Mouse (Mus musculus): ENCODE results near the gene Gpc4. TPM values are rescaled to one million over a fixed set of nuclear protein-coding genes. Genes with fewer than 3 reads are reported as not detected.

The Gpc4 gene
- polyA plus RNA-seq, 1 experiment from 2014 or later, result 30.7 TPM

- no peaks in the 10 kb centered on the region for H3K27me3 ChIP-seq (ENCODE audit: control insufficient read depth, insufficient read depth, low read length)
- no peaks in the 10 kb centered on the region for H3K36me3 ChIP-seq (replicated peaks; ENCODE audit: control insufficient read depth, insufficient read depth, low read depth, low read length)
- no peaks in the 10 kb centered on the region for H3K4me1 ChIP-seq (ENCODE audit: control insufficient read depth, insufficient read depth, low read length)
- H3K4me2 ChIP-seq (ENCODE audit: low read depth, low read length), result no peak overlapping the region
- 82% methylated on average over 2 of the region's 2 CpGs for WGBS
- H3K27ac ChIP-seq (replicated peaks; ENCODE audit: low read depth, low read length), result no peak overlapping the region
- no peak for DNase-seq (ENCODE audit: low spot score)
- no peak overlapping the region for H3K9ac ChIP-seq (replicated peaks; ENCODE audit: low read length)
- no peaks in the 10 kb centered on the region for H3K9me3 ChIP-seq (replicated peaks; ENCODE audit: control insufficient read depth, low read length)
- no peak overlapping the region for H3K4me3 ChIP-seq (ENCODE audit: low read depth, low read length)
- no peak for ATAC-seq (replicated peaks; ENCODE audit: insufficient number of reproducible peaks, low FRiP score, low TSS enrichment, low read depth)
Measured at GRCm38 (mm10) chrX:52072410-52072809, 92.6 kb downstream of the Gpc4 start.

DNA sequence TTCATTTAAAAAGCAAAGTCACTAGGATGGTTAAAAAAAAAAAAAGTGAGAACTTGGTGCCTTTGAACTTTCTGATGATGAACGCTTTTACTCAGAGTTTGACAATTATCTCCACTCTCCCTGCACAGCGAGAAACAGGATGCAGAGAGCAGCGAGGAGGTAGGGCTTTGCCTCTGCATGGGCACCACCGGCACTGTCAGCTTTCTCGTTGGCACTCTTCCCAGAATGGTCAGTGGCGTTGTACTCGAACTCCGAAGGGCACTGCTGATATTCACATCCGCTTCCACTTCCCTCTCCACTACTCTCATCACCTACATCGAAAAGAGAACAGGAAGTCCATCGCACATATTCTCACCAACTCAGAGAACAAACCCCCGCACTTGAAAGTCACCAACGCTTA is 111.6 kb downstream of the Gpc4 start:
- ATAC-seq (replicated peaks; ENCODE audit: insufficient number of reproducible peaks, low FRiP score, low TSS enrichment, low read depth), result no peak
- no peaks in the 10 kb centered on the region for H3K27me3 ChIP-seq (ENCODE audit: control insufficient read depth, insufficient read depth, low read length)
- H3K36me3 ChIP-seq (replicated peaks; ENCODE audit: control insufficient read depth, insufficient read depth, low read depth, low read length), result no peaks in the 10 kb centered on the region
- H3K4me3 ChIP-seq (ENCODE audit: low read depth, low read length), result no peak overlapping the region
- H3K9me3 ChIP-seq (replicated peaks; ENCODE audit: control insufficient read depth, low read length), result no peaks in the 10 kb centered on the region
- H3K4me2 ChIP-seq (ENCODE audit: low read depth, low read length), result no peak overlapping the region
- H3K9ac ChIP-seq (replicated peaks; ENCODE audit: low read length), result no peak overlapping the region
- H3K4me1 ChIP-seq (ENCODE audit: control insufficient read depth, insufficient read depth, low read length), result no peaks in the 10 kb centered on the region
- H3K27ac ChIP-seq (replicated peaks; ENCODE audit: low read depth, low read length), result no peak overlapping the region
- DNase-seq (ENCODE audit: low spot score), result no peak
- WGBS, result 93% methylated on average over 13 of the region's 13 CpGs

DNA sequence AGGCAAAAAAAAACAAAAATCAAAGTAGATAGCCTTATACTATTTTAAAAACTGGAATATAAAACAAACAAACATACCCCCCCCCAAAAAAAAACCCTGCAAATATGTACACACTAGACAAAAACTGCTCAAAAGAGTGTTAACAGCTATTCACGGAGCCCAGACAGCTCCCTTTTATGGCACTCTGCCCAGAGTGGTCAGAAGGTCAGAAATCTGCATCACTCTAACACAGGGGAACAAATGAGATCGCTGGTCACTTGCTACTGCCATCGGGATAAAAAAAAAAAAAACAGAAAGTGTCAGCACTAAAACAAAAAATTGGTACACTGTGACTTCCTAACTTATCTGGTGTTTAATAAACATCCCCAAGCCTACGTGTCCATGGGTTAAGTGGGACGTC is 113.0 kb downstream of the Gpc4 start:
- no peaks in the 10 kb centered on the region for H3K36me3 ChIP-seq (replicated peaks; ENCODE audit: control insufficient read depth, insufficient read depth, low read depth, low read length)
- H3K4me1 ChIP-seq (ENCODE audit: control insufficient read depth, insufficient read depth, low read length), result no peaks in the 10 kb centered on the region
- ATAC-seq (replicated peaks; ENCODE audit: insufficient number of reproducible peaks, low FRiP score, low TSS enrichment, low read depth) (no peak), DNase-seq (ENCODE audit: low spot score) (no peak)
- no peak overlapping the region for H3K4me2 ChIP-seq (ENCODE audit: low read depth, low read length)
- no peak overlapping the region for H3K4me3 ChIP-seq (ENCODE audit: low read depth, low read length)
- no peak overlapping the region for H3K9ac ChIP-seq (replicated peaks; ENCODE audit: low read length)
- no peaks in the 10 kb centered on the region for H3K27me3 ChIP-seq (ENCODE audit: control insufficient read depth, insufficient read depth, low read length)
- 78% methylated on average over 5 of the region's 5 CpGs for WGBS
- no peak overlapping the region for H3K27ac ChIP-seq (replicated peaks; ENCODE audit: low read depth, low read length)
- no peaks in the 10 kb centered on the region for H3K9me3 ChIP-seq (replicated peaks; ENCODE audit: control insufficient read depth, low read length)

DNA sequence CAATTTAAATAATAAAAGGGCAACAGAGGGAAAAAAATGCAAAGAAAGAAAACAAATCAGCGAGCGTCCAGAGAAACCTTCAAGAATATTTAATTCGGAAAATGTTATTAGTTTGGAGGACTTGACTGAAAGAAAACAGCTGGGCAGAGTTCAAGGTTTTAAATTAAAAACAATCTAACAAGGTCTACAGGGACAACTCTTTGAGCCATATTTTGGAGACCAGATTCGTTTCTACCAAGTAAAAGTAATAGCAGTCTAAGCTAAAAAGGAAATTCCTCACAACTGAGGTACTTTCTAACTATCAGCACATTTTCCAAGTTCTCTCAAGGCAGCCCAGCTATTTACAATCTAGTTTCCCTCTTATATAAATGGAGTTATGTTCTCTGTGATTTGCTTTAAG is 114.1 kb downstream of the Gpc4 start:
- Histone ChIP-seq H3K27ac (replicated peaks; ENCODE audit: low read depth, low read length) (no peak overlapping the region), H3K4me3 (ENCODE audit: low read depth, low read length) (no peak overlapping the region), H3K4me2 (ENCODE audit: low read depth, low read length) (no peak overlapping the region), H3K36me3 (replicated peaks; ENCODE audit: control insufficient read depth, insufficient read depth, low read depth, low read length) (no peaks in the 10 kb centered on the region), H3K4me1 (ENCODE audit: control insufficient read depth, insufficient read depth, low read length) (no peaks in the 10 kb centered on the region), H3K27me3 (ENCODE audit: control insufficient read depth, insufficient read depth, low read length) (no peaks in the 10 kb centered on the region), H3K9ac (replicated peaks; ENCODE audit: low read length) (no peak overlapping the region), H3K9me3 (replicated peaks; ENCODE audit: control insufficient read depth, low read length) (no peaks in the 10 kb centered on the region)
- DNase-seq (ENCODE audit: low spot score), result no peak
- WGBS, result 51% methylated on average over 4 of the region's 4 CpGs
- no peak for ATAC-seq (replicated peaks; ENCODE audit: insufficient number of reproducible peaks, low FRiP score, low TSS enrichment, low read depth)

DNA sequence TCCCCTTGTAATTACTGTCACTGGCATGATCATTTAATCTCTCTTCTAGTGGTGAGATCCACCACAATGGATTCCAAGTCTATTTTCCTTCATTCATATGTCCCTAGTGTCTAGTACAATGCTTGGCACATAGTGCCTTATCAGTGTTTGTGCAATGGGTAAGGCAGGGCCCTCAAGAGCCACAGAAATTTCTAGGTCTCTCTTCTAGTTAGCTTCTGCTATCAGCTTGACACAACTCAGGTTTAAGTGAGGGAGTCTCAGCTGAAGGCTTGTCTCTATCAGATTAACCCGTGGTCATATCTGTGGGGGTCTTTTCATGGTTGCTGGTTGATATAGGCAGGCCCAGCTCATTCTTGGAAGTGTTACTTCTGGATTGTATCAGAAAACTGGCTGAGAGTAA is 125.2 kb downstream of the Gpc4 start:
- ATAC-seq (replicated peaks; ENCODE audit: insufficient number of reproducible peaks, low FRiP score, low TSS enrichment, low read depth), result no peak
- no peak overlapping the region for H3K9ac ChIP-seq (replicated peaks; ENCODE audit: low read length)
- no peaks in the 10 kb centered on the region for H3K9me3 ChIP-seq (replicated peaks; ENCODE audit: control insufficient read depth, low read length)
- no peak overlapping the region for H3K4me2 ChIP-seq (ENCODE audit: low read depth, low read length)
- no peak for DNase-seq (ENCODE audit: low spot score)
- no peaks in the 10 kb centered on the region for H3K27me3 ChIP-seq (ENCODE audit: control insufficient read depth, insufficient read depth, low read length)
- no peaks in the 10 kb centered on the region for H3K4me1 ChIP-seq (ENCODE audit: control insufficient read depth, insufficient read depth, low read length)
- no peak overlapping the region for H3K27ac ChIP-seq (replicated peaks; ENCODE audit: low read depth, low read length)
- 64% methylated on average over 1 of the region's 1 CpGs for WGBS
- H3K4me3 ChIP-seq (ENCODE audit: low read depth, low read length), result no peak overlapping the region
- no peaks in the 10 kb centered on the region for H3K36me3 ChIP-seq (replicated peaks; ENCODE audit: control insufficient read depth, insufficient read depth, low read depth, low read length)

GRCm38 (mm10) chrX:52030146-52030545 is 134.9 kb downstream of the Gpc4 start:
- no peak for ATAC-seq (replicated peaks; ENCODE audit: insufficient number of reproducible peaks, low FRiP score, low TSS enrichment, low read depth)
- Histone ChIP-seq H3K4me1 (ENCODE audit: control insufficient read depth, insufficient read depth, low read length) (no peaks in the 10 kb centered on the region), H3K9ac (replicated peaks; ENCODE audit: low read length) (no peak overlapping the region), H3K27me3 (ENCODE audit: control insufficient read depth, insufficient read depth, low read length) (no peaks in the 10 kb centered on the region), H3K9me3 (replicated peaks; ENCODE audit: control insufficient read depth, low read length) (no peaks in the 10 kb centered on the region), H3K4me3 (ENCODE audit: low read depth, low read length) (no peak overlapping the region), H3K4me2 (ENCODE audit: low read depth, low read length) (no peak overlapping the region), H3K36me3 (replicated peaks; ENCODE audit: control insufficient read depth, insufficient read depth, low read depth, low read length) (no peaks in the 10 kb centered on the region), H3K27ac (replicated peaks; ENCODE audit: low read depth, low read length) (no peak overlapping the region)
- WGBS, result 60% methylated on average over 7 of the region's 7 CpGs
- peak; percentile 30 for DNase-seq (ENCODE audit: low spot score)

- Histone ChIP-seq H3K4me2 (ENCODE audit: low read depth, low read length) (no peak overlapping the region), H3K4me3 (ENCODE audit: low read depth, low read length) (no peak overlapping the region), H3K9me3 (replicated peaks; ENCODE audit: control insufficient read depth, low read length) (no peaks in the 10 kb centered on the region), H3K9ac (replicated peaks; ENCODE audit: low read length) (no peak overlapping the region), H3K36me3 (replicated peaks; ENCODE audit: control insufficient read depth, insufficient read depth, low read depth, low read length) (no peaks in the 10 kb centered on the region), H3K27ac (replicated peaks; ENCODE audit: low read depth, low read length) (no peak overlapping the region), H3K4me1 (ENCODE audit: control insufficient read depth, insufficient read depth, low read length) (no peaks in the 10 kb centered on the region), H3K27me3 (ENCODE audit: control insufficient read depth, insufficient read depth, low read length) (no peaks in the 10 kb centered on the region)
- DNase-seq (ENCODE audit: low spot score), result peak; percentile 18
- ATAC-seq (replicated peaks; ENCODE audit: insufficient number of reproducible peaks, low FRiP score, low TSS enrichment, low read depth), result no peak
- 47% methylated on average over 9 of the region's 9 CpGs for WGBS
Measured at GRCm38 (mm10) chrX:52017660-52018059, 147.4 kb downstream of the Gpc4 start.

All from embryonic facial prominence, embryonic 11.5 days (tissue).